Mouse (Mus musculus) kidney, adult 2 months (tissue): Measurements from ENCODE around the gene Car3.

Experiments
- CTCF ChIP-seq: fragments of 200-500 bp; conservative IDR thresholded peaks from 2 replicates; pipeline ENCODE4 v1.5.1; 2011; ENCODE audit warnings: low read depth, mild to moderate bottlenecking, control low read depth, low read length, moderate library complexity, mixed read lengths; ENCODE audit not compliant: insufficient read depth, insufficient read length
- POLR2A ChIP-seq: fragments of 200-500 bp; IDR thresholded peaks from one replicate; pipeline ENCODE4 v1.6.1; 2011; ENCODE audit warnings: low read depth, low read length, control low read depth

DNA sequence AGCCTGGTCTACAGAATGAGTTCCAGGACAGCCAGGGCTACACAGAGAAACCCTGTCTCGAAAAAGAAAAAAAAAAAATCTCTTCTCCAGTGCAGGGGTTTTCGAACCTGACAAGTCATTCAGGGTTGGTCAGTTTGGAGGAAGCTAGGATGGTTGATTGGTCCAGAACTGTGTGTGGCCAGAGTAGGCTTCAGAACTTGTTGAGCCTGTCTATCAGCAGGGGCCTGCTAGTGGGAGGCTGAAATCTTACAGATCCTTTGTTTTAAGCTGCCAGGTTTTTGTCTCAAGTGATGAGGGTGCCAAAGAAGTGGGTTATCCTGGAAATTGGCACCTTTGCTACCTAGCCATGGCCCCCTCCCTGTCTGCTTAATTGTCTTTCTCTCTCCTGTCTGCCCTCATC lies 25.8 kb downstream of the Car3 start:
- TF ChIP-seq CTCF: no peak
- no peak for TF ChIP-seq POLR2A
